Mouse (Mus musculus): ENCODE data around the gene Elmo1. TPM values are rescaled to one million over a fixed set of nuclear protein-coding genes. Genes with fewer than 3 reads are reported as not detected.
A peak's percentile ranks its signal among the peaks of the same experiment; 100 is the strongest.

Gene Elmo1
- total and polyA plus RNA-seq, 3 experiments: 23.1 to 50.2 (median 32.2) TPM

DNA sequence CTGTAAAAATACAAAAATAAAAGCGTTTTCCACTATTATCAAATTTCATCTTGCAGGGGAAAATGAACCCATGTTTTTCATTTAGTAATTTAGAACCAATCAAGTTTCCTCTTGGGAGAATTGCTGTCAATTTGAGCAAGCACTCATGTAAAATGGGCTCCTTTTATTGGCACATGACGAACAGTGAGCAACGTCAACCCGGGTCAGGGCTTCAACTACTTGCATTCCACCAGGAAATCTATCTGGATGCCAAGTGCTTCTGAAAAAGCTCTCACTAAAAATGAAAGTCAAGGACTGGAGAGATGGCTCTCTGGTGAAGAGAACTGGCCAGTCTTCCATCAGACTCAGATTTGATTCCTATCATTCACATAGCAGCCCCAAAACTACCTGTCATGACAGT is 44.0 kb upstream of the Elmo1 start:
- dilution Hi-C loops (cut with MboI; ENCODE audit: extremely low pct_ligation_motif_present, extremely low pct_unique_long_range_greater_than_20kb, low sequenced_read_pairs) (no loop called here), in situ Hi-C loops (cut with MboI; ENCODE audit: low pct_ligation_motif_present, low pct_unique_long_range_greater_than_20kb, low sequenced_read_pairs) (no loop called here)
- H3K4me3 ChIP-seq (replicated peaks in 1 of 3; ENCODE audit: low read depth in 2 of 3, low read length in 2 of 3, poor library complexity in 1 of 3): no peak overlapping the region
- H3K9me3 ChIP-seq (replicated peaks; ENCODE audit: low read length): no peaks in the 10 kb centered on the region
- no peak overlapping the region for H3K27ac ChIP-seq (ENCODE audit: insufficient read depth, low read depth)
- no peak overlapping the region for H3K9ac ChIP-seq (ENCODE audit: insufficient read depth, low read depth)
- H3K4me2 ChIP-seq (ENCODE audit: insufficient read depth, low read depth, poor library complexity, severe bottlenecking): peak overlapping the region; percentile 50; the same call in 1 of the 2 replicates
- H3K27me3 ChIP-seq (replicated peaks): no peaks in the 10 kb centered on the region
- H3K36me3 ChIP-seq (replicated peaks in 1 of 2; ENCODE audit: control insufficient read depth in 1 of 2, insufficient read depth in 1 of 2, low read length in 1 of 2): no peaks in the 10 kb centered on the region
- TF ChIP-seq RCOR1 (conservative IDR thresholded peaks at IDR 0.05; ENCODE audit: low read depth, low read length) (no peak), NELFE (IDR thresholded peaks at IDR 0.05; ENCODE audit: low read depth, low read length) (no peak), RAD21 (IDR thresholded peaks at IDR 0.05; ENCODE audit: low read depth, low read length) (no peak), ZNF384 (IDR thresholded peaks at IDR 0.05; ENCODE audit: low read depth, low read length) (no peak), JUN (IDR thresholded peaks at IDR 0.05; ENCODE audit: insufficient read depth, low read depth, low read length) (no peak)
- DNase-seq (ENCODE audit: extremely low read depth): no peak
- no peaks in the 10 kb centered on the region for H3K79me2 ChIP-seq (replicated peaks; ENCODE audit: control insufficient read depth, extremely low read depth, insufficient read depth, poor library complexity, severe bottlenecking)
- peaks cover 7 to 26% of the 10 kb centered on the region in 2 experiments; a peak in 3 of 4 replicates for H3K4me1 ChIP-seq (ENCODE audit: control insufficient read depth in 1 of 2, insufficient read depth in 2 of 2)

DNA sequence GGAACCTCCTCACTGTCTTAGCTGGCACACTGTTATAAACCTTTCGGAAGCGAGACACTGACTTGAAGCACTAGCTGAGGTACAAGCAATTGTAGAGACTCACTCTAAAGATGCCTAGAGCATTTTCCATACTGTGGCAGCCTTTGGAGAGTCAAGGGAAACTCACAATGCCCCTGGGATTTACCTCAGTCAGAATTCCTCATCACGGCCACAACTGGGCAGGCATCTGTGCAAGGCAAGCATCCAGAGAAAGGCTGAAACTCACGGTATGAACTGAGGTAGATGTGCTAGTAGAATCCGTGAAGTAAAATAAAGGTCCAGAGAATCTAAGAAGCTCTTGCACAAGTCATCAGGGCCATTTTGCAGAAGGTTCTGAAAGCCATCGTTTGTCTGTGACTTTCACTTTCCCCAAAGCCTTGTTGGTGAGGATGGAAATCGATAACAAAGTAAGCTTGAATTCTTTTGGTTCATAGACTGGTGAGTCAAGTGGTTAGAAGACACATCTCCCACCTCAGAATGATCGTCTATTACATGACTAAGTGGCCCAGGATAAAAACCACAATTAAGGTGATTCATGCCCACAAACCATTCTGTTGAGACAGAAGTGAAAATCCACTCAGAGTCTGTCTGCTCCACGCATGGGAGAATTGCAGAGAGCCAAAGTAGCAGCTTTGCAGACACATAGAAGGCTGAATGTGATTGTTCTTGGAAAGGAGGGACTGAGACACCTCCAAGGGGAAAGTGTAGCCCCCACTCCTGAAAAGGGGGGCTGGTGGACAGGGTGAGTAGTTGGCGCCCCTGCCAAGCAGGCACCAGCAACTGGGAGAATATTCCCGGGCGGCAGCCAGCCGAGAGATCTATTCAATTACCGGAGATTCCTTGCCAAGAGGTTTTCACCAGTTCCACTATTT is 42.2 kb upstream of the Elmo1 start:
- in situ Hi-C loops (cut with MboI; ENCODE audit: low pct_ligation_motif_present, low pct_unique_long_range_greater_than_20kb, low sequenced_read_pairs): no loop called here
- H3K9me3 ChIP-seq (replicated peaks; ENCODE audit: low read length): no peaks in the 10 kb centered on the region
- no peaks in the 10 kb centered on the region for H3K79me2 ChIP-seq (replicated peaks; ENCODE audit: control insufficient read depth, extremely low read depth, insufficient read depth, poor library complexity, severe bottlenecking)
- no peak overlapping the region for H3K9ac ChIP-seq (ENCODE audit: insufficient read depth, low read depth)
- H3K27ac ChIP-seq (ENCODE audit: insufficient read depth, low read depth): no peak overlapping the region
- no peaks in the 10 kb centered on the region for H3K27me3 ChIP-seq (replicated peaks)
- H3K36me3 ChIP-seq (replicated peaks in 1 of 2; ENCODE audit: control insufficient read depth in 1 of 2, insufficient read depth in 1 of 2, low read length in 1 of 2): no peaks in the 10 kb centered on the region
- H3K4me3 ChIP-seq (replicated peaks in 1 of 3; ENCODE audit: low read depth in 2 of 3, low read length in 2 of 3, poor library complexity in 1 of 3): no peak overlapping the region
- TF ChIP-seq RAD21 (IDR thresholded peaks at IDR 0.05; ENCODE audit: low read depth, low read length): no peak
- no peak for TF ChIP-seq GABPA (IDR thresholded peaks at IDR 0.05; ENCODE audit: insufficient replicate concordance, low read depth, low read length)
- TF ChIP-seq MAX (IDR thresholded peaks at IDR 0.05; ENCODE audit: low read length): no peak
- no peak for TF ChIP-seq POLR2A (IDR thresholded peaks at IDR 0.05; ENCODE audit: low read depth, low read length)
- TF ChIP-seq EP300 (IDR thresholded peaks at IDR 0.05; ENCODE audit: low read length): no peak
- no peak for TF ChIP-seq ZMIZ1 (IDR thresholded peaks at IDR 0.05; ENCODE audit: low read depth, low read length)
- TF ChIP-seq SMC3 (IDR thresholded peaks at IDR 0.05; ENCODE audit: low read depth, low read length): no peak
- TF ChIP-seq CHD1 (IDR thresholded peaks at IDR 0.05; ENCODE audit: low read depth, low read length): no peak
- no peak for TF ChIP-seq POLR2AphosphoS2 (IDR thresholded peaks at IDR 0.05; ENCODE audit: low read depth, low read length)
- TF ChIP-seq BHLHE40 (IDR thresholded peaks at IDR 0.05; ENCODE audit: low read depth, low read length): no peak
- no peak for TF ChIP-seq TCF12 (IDR thresholded peaks at IDR 0.05; ENCODE audit: low read depth, low read length)
- TF ChIP-seq HCFC1 (IDR thresholded peaks at IDR 0.05; ENCODE audit: low read depth, low read length): no peak
- TF ChIP-seq PAX5 (IDR thresholded peaks at IDR 0.05; ENCODE audit: low read length): no peak
- TF ChIP-seq ELF1 (IDR thresholded peaks at IDR 0.05; ENCODE audit: low read depth, low read length): no peak
- no peak for TF ChIP-seq MAZ (IDR thresholded peaks at IDR 0.05; ENCODE audit: low read depth, low read length)
- no peak for TF ChIP-seq ZKSCAN1 (IDR thresholded peaks at IDR 0.05; ENCODE audit: borderline replicate concordance, low read depth, low read length)
- TF ChIP-seq USF2 (conservative IDR thresholded peaks at IDR 0.05; ENCODE audit: low read depth, low read length): no peak
- TF ChIP-seq NRF1 (IDR thresholded peaks at IDR 0.05; ENCODE audit: low read depth, low read length): no peak
- TF ChIP-seq JUN (IDR thresholded peaks at IDR 0.05; ENCODE audit: insufficient read depth, low read depth, low read length): no peak
- H3K4me2 ChIP-seq (ENCODE audit: insufficient read depth, low read depth, poor library complexity, severe bottlenecking): peak overlapping the region; percentile 55
- peaks cover 7 to 26% of the 10 kb centered on the region in 2 experiments; a peak in 3 of 4 replicates for H3K4me1 ChIP-seq (ENCODE audit: control insufficient read depth in 1 of 2, insufficient read depth in 2 of 2)
- dilution Hi-C loops (cut with MboI; ENCODE audit: extremely low pct_ligation_motif_present, extremely low pct_unique_long_range_greater_than_20kb, low sequenced_read_pairs): no loop called here
- DNase-seq (ENCODE audit: extremely low read depth): no peak
